Mouse (Mus musculus) hindbrain, embryonic 11.5 days (tissue): ENCODE results near the gene Hspe1. TPM values are rescaled to one million over a fixed set of nuclear protein-coding genes. Genes with fewer than 3 reads are reported as not detected.
A peak's percentile ranks its signal among the peaks of the same experiment; 100 is the strongest.
"Not testable (repeated sequence)": the region's sequence is repeated elsewhere in the genome, so short reads cannot be mapped to it uniquely, and the experiment has no call there.

ENCODE experiments used
- ATAC-seq: fragments of 200-750 bp; cut with Nextera tagmentation; 2 replicates; pipeline ENCODE4 v1.8.0; 2017; ENCODE audit warnings: mild to moderate bottlenecking, moderate TSS enrichment, moderate library complexity; ENCODE audit not compliant: low FRiP score
- DNase-seq: peaks from one replicate; pipeline ENCODE4 v3.0.0-alpha.2; 2015; ENCODE audit warnings: low spot score
- H3K27ac ChIP-seq: fragments of 300-500 bp; sonication (generic); 2 replicates; pipeline ENCODE4 v1.5.1; 2014; ENCODE audit warnings: mild to moderate bottlenecking, low read depth, low read length
- H3K27me3 ChIP-seq: fragments of 300-500 bp; sonication (generic); 2 replicates; pipeline ENCODE4 v1.6.1; 2014; ENCODE audit warnings: mild to moderate bottlenecking, low read length, moderate library complexity, mixed read lengths; ENCODE audit not compliant: control insufficient read depth, insufficient read depth
- H3K36me3 ChIP-seq: fragments of 300-500 bp; sonication (generic); 2 replicates; pipeline ENCODE4 v1.6.1; 2014; ENCODE audit warnings: mild to moderate bottlenecking, low read length, moderate library complexity, mixed read lengths; ENCODE audit not compliant: control insufficient read depth, insufficient read depth
- H3K4me1 ChIP-seq: fragments of 300-500 bp; sonication (generic); replicated peaks from 2 replicates; pipeline ENCODE4 v1.6.1; 2014; ENCODE audit warnings: low read length, mixed read lengths; ENCODE audit not compliant: control insufficient read depth, insufficient read depth
- H3K4me2 ChIP-seq: fragments of 300-500 bp; sonication (generic); replicated peaks from 2 replicates; pipeline ENCODE4 v1.6.1; 2014; ENCODE audit warnings: mild to moderate bottlenecking, low read depth, low read length
- H3K4me3 ChIP-seq: fragments of 300-500 bp; sonication (generic); 2 replicates; pipeline ENCODE4 v1.5.1; 2014; ENCODE audit warnings: low read depth, low read length
- H3K9ac ChIP-seq: fragments of 300-500 bp; sonication (generic); 2 replicates; pipeline ENCODE4 v1.6.1; 2014; ENCODE audit warnings: low read depth, low read length
- H3K9me3 ChIP-seq: fragments of 300-500 bp; sonication (generic); 2 replicates; pipeline ENCODE4 v1.6.1; 2016; ENCODE audit warnings: low read length; ENCODE audit not compliant: control insufficient read depth
- WGBS: fragments of 180-500 bp; shearing (Covaris S2); extraction: QIAGEN DNeasy Blood & Tissue Kit; methylation state at CpG from one replicate; pipeline ENCODE4 v1.1.7; 2014; 5-methylcytosine and 5-hydroxymethylcytosine counted together
- polyA plus RNA-seq: library from polyadenylated mRNA; unstranded; fragments of >200 nt; fragmentation: Nextera tagmentation; extraction: Ambion mirVana; gene quantifications from 2 replicates; pipeline ENCODE4 v1.2.1, GENCODE M21; 2014

The Hspe1 gene
- polyA plus RNA-seq, 1 experiment from 2014 or later = 434 TPM

GRCm38 (mm10) chr1:55123046-55123445 lies 35.1 kb downstream of the Hspe1 start:
- no peak for ATAC-seq
- WGBS = 84% methylated on average over 5 of the region's 5 CpGs

DNA sequence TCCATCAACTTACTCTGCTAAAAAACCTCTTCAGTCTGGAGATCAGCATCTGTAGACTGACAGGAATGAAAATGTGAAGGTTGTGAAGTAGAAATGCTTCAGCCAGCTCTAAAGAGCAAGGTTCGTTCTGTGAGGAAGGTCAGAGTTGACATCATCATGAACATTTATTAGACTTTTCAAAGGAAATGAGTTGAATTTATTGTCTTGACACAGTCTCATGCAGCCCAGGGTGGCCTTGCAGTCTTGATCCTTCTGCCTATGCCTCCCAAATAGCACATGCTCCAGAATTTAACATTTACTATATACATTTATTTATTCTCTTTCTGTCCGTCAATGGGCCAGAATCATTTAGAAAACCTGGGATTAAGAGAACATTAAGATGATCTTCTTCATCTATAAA lies 35.6 kb downstream of the Hspe1 start:
- H3K27ac ChIP-seq = no peak overlapping the region
- no peak overlapping the region for H3K4me3 ChIP-seq
- no peak for DNase-seq
- no peak overlapping the region for H3K4me2 ChIP-seq
- no peak overlapping the region for H3K9ac ChIP-seq
- no peaks in the 10 kb centered on the region for H3K36me3 ChIP-seq
- no peak for ATAC-seq
- no peaks in the 10 kb centered on the region for H3K9me3 ChIP-seq
- 93% methylated on average over 2 of the region's 2 CpGs for WGBS
- no peaks in the 10 kb centered on the region for H3K4me1 ChIP-seq
- H3K27me3 ChIP-seq = no peaks in the 10 kb centered on the region

More at GRCm38 (mm10) chr1:55123046-55123445, 35.1 kb downstream of the Hspe1 start:
- DNase-seq = no peak
- Histone ChIP-seq H3K4me1 (no peaks in the 10 kb centered on the region), H3K36me3 (no peaks in the 10 kb centered on the region), H3K4me2 (no peak overlapping the region), H3K9ac (no peak overlapping the region), H3K27me3 (no peaks in the 10 kb centered on the region), H3K9me3 (no peaks in the 10 kb centered on the region), H3K27ac (no peak overlapping the region), H3K4me3 (no peak overlapping the region)

DNA sequence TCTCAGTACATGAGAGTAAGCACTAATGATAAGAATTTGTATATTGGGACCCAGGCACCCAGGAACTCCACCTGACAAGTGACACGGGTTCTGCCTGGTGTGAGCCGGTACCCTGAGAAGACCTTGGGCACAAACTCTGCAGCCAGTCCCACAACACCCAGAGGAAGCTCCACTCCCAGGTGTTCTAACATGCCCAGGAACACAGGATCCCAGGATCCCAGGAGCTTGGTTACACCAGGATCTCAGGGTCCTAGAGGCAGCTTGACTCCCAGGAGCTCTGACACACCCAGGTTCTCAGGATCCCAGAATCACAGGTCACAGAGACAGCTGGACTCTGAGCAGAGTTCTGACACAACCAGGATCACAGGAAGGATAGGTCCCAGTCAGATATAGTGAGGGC lies 36.2 kb downstream of the Hspe1 start:
- H3K9ac ChIP-seq, ATAC-seq, DNase-seq, H3K27ac ChIP-seq, H3K4me2 ChIP-seq, H3K9me3 ChIP-seq, H3K27me3 ChIP-seq, H3K4me3 ChIP-seq, H3K4me1 ChIP-seq, H3K36me3 ChIP-seq: not testable (repeated sequence)
- 94% methylated on average over 2 of the region's 2 CpGs for WGBS

DNA sequence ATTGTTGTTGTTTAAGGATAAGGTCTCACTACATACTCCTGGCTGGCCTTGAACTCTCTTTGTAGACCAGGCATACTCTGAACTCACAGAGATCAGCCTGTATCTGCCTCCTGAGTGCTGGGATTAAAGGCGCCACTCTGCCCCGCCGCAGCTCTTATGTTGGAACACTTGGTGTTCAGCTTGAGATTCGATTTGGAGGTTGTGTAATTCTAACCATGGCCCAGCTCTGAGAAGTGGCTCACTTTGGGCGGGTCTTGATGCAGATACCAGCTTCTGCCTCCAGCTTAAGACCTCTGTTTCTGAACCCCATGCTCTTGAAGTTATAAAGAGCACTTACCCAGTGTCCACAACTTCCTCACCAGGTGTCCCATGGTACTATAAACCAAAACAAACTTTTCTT lies 41.8 kb downstream of the Hspe1 start:
- WGBS = 93% methylated on average over 5 of the region's 5 CpGs
- Histone ChIP-seq H3K27ac (no peak overlapping the region), H3K9ac (no peak overlapping the region), H3K27me3 (no peaks in the 10 kb centered on the region), H3K9me3 (no peaks in the 10 kb centered on the region), H3K4me3 (no peak overlapping the region), H3K36me3 (no peaks in the 10 kb centered on the region), H3K4me2 (no peak overlapping the region), H3K4me1 (no peaks in the 10 kb centered on the region)
- no peak for DNase-seq
- ATAC-seq = no peak

DNA sequence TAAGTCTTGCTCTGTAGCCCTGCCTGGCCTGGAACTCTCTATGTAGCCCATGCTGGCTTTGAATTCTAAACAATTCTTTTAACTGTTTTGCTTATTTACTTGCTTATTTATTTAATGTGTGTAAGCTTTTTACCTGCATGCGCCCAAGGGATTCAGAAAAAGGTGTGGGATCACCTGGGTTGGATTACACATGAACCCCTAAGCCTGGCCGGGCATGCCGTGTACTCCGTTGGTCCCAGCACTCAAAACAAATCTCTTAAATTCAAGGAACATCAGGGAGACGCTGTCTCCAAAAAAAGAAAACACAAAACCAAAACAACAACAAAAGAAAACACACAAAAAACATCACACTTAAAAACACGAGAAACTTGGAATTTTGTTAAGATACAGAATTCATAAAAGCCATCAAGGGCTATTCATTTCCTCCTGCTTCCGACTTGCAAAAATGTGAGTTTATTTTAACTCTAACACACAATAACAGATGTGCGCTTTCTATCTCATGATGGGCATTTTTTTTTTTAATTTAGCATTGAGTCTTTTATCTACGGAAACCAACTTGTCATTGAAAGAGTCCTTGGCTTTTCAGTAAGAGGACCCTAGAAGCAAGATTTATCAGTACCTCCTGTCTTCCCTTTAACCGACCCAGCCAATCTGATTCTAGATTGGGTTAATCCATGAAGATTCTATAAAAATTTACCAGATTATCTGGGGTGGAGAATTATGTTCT lies 42.4 kb downstream of the Hspe1 start:
- H3K9me3 ChIP-seq = no peaks in the 10 kb centered on the region
- peak overlapping the region; percentile 65 for H3K4me2 ChIP-seq
- H3K36me3 ChIP-seq = no peaks in the 10 kb centered on the region
- no peaks in the 10 kb centered on the region for H3K27me3 ChIP-seq
- H3K27ac ChIP-seq = peak overlapping the region; percentile 61
- 75% methylated on average over 10 of the region's 10 CpGs for WGBS
- DNase-seq = no peak
- peak overlapping the region; percentile 75 for H3K4me3 ChIP-seq
- H3K4me1 ChIP-seq = no peaks in the 10 kb centered on the region
- peak overlapping the region; percentile 54 for H3K9ac ChIP-seq
- ATAC-seq = no peak

DNA sequence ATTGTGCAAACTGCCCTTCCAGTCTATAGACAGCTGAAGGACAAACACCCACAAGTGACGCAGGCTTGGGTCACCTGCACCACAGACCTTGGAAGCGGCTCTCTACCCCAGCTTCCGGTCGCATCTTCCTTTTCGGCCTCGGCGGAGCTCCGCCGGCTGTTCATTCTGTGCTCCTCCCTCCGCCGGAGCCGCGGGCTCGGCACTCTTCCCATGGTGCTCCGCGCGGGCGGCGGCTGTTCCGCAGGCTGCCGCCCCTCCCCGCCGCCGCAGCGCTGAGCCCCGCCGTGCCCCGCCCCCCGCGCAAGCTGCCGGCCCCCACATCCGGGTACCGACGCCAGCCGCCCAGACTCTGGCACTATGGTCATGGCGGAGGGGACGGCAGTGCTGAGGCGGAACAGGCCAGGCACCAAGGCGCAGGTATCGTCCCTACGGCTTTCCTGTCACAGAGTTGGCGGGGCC lies 43.0 kb downstream of the Hspe1 start, which contains the start of gene Mob4:
Mob4 (plus strand) TSS at position 289 of the 459 bp plus-strand sequence.
- Histone ChIP-seq H3K36me3 (no peaks in the 10 kb centered on the region), H3K4me3 (peak within 1 kb of the TSS; percentile 75), H3K27me3 (no peaks in the 10 kb centered on the region), H3K4me2 (peak within 1 kb of the TSS; percentile 65), H3K9me3 (no peaks in the 10 kb centered on the region), H3K9ac (peak within 1 kb of the TSS; percentile 98), H3K27ac (peak within 1 kb of the TSS; percentile 98), H3K4me1 (no peaks in the 10 kb centered on the region)
- WGBS = 1% methylated on average over 40 of the region's 42 CpGs
- ATAC-seq (peak; percentile 99), DNase-seq (peak; percentile 98)

DNA sequence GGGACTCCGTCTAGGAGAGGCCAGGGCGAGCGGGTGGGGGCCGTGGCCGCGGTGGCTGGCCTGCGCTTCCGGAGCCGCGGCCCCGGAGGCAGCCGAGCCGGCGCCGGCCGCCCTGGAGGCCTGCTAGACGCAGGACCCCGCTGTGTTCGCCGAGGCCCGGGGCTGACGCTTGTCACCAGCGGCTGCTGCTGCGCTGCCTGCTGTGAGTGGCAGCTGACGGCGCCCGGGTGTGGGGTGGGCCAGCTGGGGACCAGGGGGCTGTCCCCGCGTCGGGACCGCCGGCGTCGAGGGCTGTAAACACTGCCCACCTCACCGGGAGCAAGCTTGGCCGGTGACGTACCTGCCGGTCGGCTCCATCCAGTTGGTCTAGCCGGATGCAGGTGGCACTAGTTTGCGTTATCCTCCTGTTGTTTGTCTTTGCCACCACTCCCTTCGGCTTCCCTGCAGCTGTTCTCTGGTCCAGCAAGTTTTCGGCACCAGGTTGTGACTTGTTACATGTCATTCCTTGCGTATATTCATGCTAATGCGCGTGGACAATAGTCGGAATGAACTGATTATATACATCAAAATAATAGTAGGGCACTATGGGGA lies 43.6 kb downstream of the Hspe1 start:
- Histone ChIP-seq H3K4me3 (peak overlapping the region; percentile 75), H3K4me2 (peak overlapping the region; percentile 65), H3K4me1 (no peaks in the 10 kb centered on the region), H3K27me3 (no peaks in the 10 kb centered on the region), H3K9me3 (no peaks in the 10 kb centered on the region), H3K27ac (peak overlapping the region; percentile 98), H3K36me3 (no peaks in the 10 kb centered on the region), H3K9ac (peak overlapping the region; percentile 98)
- 0% methylated on average over 35 of the region's 47 CpGs for WGBS
- ATAC-seq = peak; percentile 92; the same call in 1 of the 2 replicates
- no peak for DNase-seq

GRCm38 (mm10) chr1:55132308-55132707 lies 44.4 kb downstream of the Hspe1 start:
- H3K27ac ChIP-seq = no peak overlapping the region
- H3K4me3 ChIP-seq = peak overlapping the region; percentile 75
- H3K9me3 ChIP-seq = no peaks in the 10 kb centered on the region
- no peak for ATAC-seq
- peak overlapping the region; percentile 65 for H3K4me2 ChIP-seq
- DNase-seq = no peak
- H3K4me1 ChIP-seq = no peaks in the 10 kb centered on the region
- no peaks in the 10 kb centered on the region for H3K36me3 ChIP-seq
- H3K27me3 ChIP-seq = no peaks in the 10 kb centered on the region
- H3K9ac ChIP-seq = no peak overlapping the region; the same call in 1 of the 2 replicates
- 72% methylated on average over 4 of the region's 4 CpGs for WGBS

GRCm38 (mm10) chr1:55133173-55133572 lies 45.2 kb downstream of the Hspe1 start:
- no peaks in the 10 kb centered on the region for H3K27me3 ChIP-seq
- H3K9ac ChIP-seq = no peak overlapping the region
- ATAC-seq (no peak), DNase-seq (no peak)
- no peak overlapping the region for H3K4me2 ChIP-seq
- H3K9me3 ChIP-seq = no peaks in the 10 kb centered on the region
- H3K27ac ChIP-seq = no peak overlapping the region
- no peaks in the 10 kb centered on the region for H3K4me1 ChIP-seq
- 79% methylated on average over 2 of the region's 2 CpGs for WGBS
- no peak overlapping the region for H3K4me3 ChIP-seq
- H3K36me3 ChIP-seq = no peaks in the 10 kb centered on the region
